Mouse (Mus musculus) stomach, embryonic 15.5 days (tissue): ENCODE measurements at regions not wholly inside any gene's neighbourhood (a gene's known extent, or its start where the extent isn't known, plus 50 kb on each side); places are given as distances from the start of the nearest gene placed in this dataset.

Experiments used
- ATAC-seq: fragments of 200-750 bp; cut with Nextera tagmentation; 2 replicates; pipeline ENCODE4 v1.8.0; 2017; ENCODE audit warnings: low read depth, moderate number of reproducible peaks, moderate TSS enrichment; ENCODE audit not compliant: insufficient read depth, low FRiP score
- H3K27ac ChIP-seq: fragments of 300-500 bp; sonication (generic); 2 replicates; pipeline ENCODE4 v1.5.1; 2015; ENCODE audit warnings: mild to moderate bottlenecking, inconsistent platforms
- H3K27me3 ChIP-seq: fragments of 300-500 bp; sonication (generic); replicated peaks from 2 replicates; pipeline ENCODE4 v1.6.1; 2015; ENCODE audit warnings: inconsistent platforms
- H3K36me3 ChIP-seq: fragments of 300-500 bp; sonication (generic); 2 replicates; pipeline ENCODE4 v1.6.1; 2015; ENCODE audit warnings: inconsistent platforms
- H3K4me1 ChIP-seq: fragments of 300-500 bp; sonication (generic); 2 replicates; pipeline ENCODE4 v1.6.1; 2015; ENCODE audit warnings: inconsistent platforms
- H3K4me2 ChIP-seq: fragments of 300-500 bp; sonication (generic); 2 replicates; pipeline ENCODE4 v1.6.1; 2015; ENCODE audit warnings: mild to moderate bottlenecking, inconsistent platforms
- H3K4me3 ChIP-seq: fragments of 300-500 bp; sonication (generic); replicated peaks from 2 replicates; pipeline ENCODE4 v1.5.1; 2015; ENCODE audit warnings: inconsistent platforms
- H3K9ac ChIP-seq: fragments of 300-500 bp; sonication (generic); 2 replicates; pipeline ENCODE4 v1.6.1; 2015; ENCODE audit warnings: inconsistent platforms
- H3K9me3 ChIP-seq: fragments of 300-500 bp; sonication (generic); 2 replicates; pipeline ENCODE4 v1.6.1; 2016; ENCODE audit warnings: inconsistent platforms
- WGBS: fragments of 180-500 bp; shearing (Covaris S2); methylation state at CpG from one replicate; pipeline ENCODE4 v1.1.7; 2015; 5-methylcytosine and 5-hydroxymethylcytosine counted together

DNA sequence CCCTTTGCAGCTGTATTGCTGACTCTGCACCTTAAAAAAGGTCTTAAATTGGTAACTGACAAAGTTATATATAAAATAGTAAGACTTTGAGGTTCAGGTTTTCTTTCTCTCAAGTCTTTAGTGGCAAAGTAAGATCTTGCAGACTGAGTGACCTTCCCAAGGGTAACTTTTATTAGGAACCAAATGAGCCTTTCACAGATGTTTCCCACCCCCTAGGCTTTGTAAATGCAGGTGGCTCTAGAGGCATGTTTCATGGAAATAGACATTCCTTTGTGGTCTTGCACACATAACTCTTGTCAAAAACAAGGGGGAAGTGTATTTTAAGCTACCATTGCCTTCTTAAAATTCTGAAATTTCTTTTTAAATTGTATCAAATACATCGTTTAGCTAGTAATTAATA, 1125.0 kb downstream of the D3Ertd751e start:
- Histone ChIP-seq H3K36me3 (no peaks in the 10 kb centered on the region), H3K4me3 (no peak overlapping the region), H3K27me3 (no peaks in the 10 kb centered on the region), H3K4me1 (no peaks in the 10 kb centered on the region), H3K27ac (no peak overlapping the region), H3K4me2 (no peak overlapping the region), H3K9me3 (no peaks in the 10 kb centered on the region), H3K9ac (no peak overlapping the region)
- no peak for ATAC-seq
- WGBS, result 95% methylated on average over 1 of the region's 1 CpGs

GRCm38 (mm10) chr3:42878972-42879371, 1136.6 kb downstream of the D3Ertd751e start:
- ATAC-seq, result no peak
- H3K36me3 ChIP-seq, result no peaks in the 10 kb centered on the region

DNA sequence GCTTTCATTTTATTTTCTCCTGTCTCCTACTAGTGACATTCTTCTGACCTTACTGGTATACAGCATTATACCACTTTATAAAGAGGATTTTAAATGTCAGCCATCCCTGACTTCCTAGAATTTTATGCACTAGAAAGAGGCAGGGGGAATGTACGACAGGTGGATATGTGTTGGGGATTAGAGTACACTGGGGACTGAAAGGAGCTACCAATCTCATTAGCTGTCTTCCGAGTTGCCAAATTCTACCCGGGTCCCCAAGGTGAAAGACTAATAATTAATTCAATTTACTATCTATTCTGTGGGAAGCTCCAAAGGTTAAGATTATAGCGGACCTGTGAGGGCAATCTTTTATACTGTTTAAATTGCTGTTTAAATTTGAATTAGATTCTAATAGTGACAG, 1142.1 kb downstream of the D3Ertd751e start:
- WGBS, result 74% methylated on average over 4 of the region's 4 CpGs
- H3K9ac ChIP-seq, result no peak overlapping the region
- no peaks in the 10 kb centered on the region for H3K27me3 ChIP-seq
- no peak for ATAC-seq
- H3K27ac ChIP-seq, result no peak overlapping the region
- no peaks in the 10 kb centered on the region for H3K9me3 ChIP-seq
- H3K4me1 ChIP-seq, result no peaks in the 10 kb centered on the region
- H3K36me3 ChIP-seq, result no peaks in the 10 kb centered on the region
- no peak overlapping the region for H3K4me2 ChIP-seq
- H3K4me3 ChIP-seq, result no peak overlapping the region

More at GRCm38 (mm10) chr3:42878972-42879371, 1136.6 kb downstream of the D3Ertd751e start:
- H3K27ac ChIP-seq, result no peak overlapping the region
- no peaks in the 10 kb centered on the region for H3K27me3 ChIP-seq
- no peak overlapping the region for H3K4me2 ChIP-seq
- no peaks in the 10 kb centered on the region for H3K9me3 ChIP-seq
- no peak overlapping the region for H3K4me3 ChIP-seq
- H3K4me1 ChIP-seq, result no peaks in the 10 kb centered on the region
- H3K9ac ChIP-seq, result no peak overlapping the region

DNA sequence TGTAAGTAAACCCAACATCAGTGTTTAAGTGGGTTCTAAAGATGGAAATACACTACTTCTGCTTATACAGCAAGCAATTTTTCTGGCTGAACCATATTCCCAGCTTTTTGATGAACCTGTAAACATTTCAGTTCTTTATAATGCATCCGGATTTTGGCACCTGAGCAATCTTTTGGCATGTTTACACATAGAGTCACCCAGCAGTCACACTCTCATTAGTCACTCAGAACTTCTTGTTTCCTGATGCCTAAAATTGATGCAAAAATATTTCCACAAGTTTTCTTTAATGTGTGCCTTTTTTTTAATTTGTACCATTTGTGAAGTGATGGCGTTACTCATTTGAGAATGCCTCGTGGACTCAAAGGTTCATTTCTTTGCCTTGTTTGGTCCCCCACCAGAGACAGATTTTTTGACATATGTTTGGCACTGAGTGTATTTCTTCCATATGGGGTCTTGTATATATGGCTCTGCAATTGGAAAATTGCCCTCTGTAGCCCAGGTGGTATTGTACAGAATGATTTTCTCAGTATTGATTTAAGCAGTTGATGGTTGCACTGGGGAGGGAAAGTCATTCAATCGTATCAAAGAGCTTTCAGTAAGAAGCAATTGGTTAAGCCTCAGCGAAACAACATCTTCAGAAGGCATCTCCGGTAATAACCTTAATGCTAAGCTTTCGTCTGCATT, 1149.7 kb downstream of the D3Ertd751e start:
- Histone ChIP-seq H3K4me1 (no peaks in the 10 kb centered on the region), H3K9ac (no peak overlapping the region), H3K9me3 (no peaks in the 10 kb centered on the region), H3K27me3 (no peaks in the 10 kb centered on the region), H3K4me2 (no peak overlapping the region), H3K4me3 (no peak overlapping the region), H3K36me3 (no peaks in the 10 kb centered on the region), H3K27ac (no peak overlapping the region)
- WGBS, result 85% methylated on average over 7 of the region's 7 CpGs
- no peak for ATAC-seq

GRCm38 (mm10) chr3:42895787-42896186, 1153.4 kb downstream of the D3Ertd751e start:
- H3K4me1 ChIP-seq, result no peaks in the 10 kb centered on the region
- no peaks in the 10 kb centered on the region for H3K27me3 ChIP-seq
- no peaks in the 10 kb centered on the region for H3K36me3 ChIP-seq
- H3K4me3 ChIP-seq, result no peak overlapping the region
- no peak overlapping the region for H3K4me2 ChIP-seq
- H3K9ac ChIP-seq, result no peak overlapping the region
- no peak overlapping the region for H3K27ac ChIP-seq
- no peak for ATAC-seq
- 50% methylated on average over 3 of the region's 3 CpGs for WGBS
- H3K9me3 ChIP-seq, result no peaks in the 10 kb centered on the region

- no peak overlapping the region for H3K4me2 ChIP-seq
- H3K4me1 ChIP-seq, result no peaks in the 10 kb centered on the region
- H3K4me3 ChIP-seq, result no peak overlapping the region
- no peaks in the 10 kb centered on the region for H3K36me3 ChIP-seq
- H3K27ac ChIP-seq, result no peak overlapping the region
- no peaks in the 10 kb centered on the region for H3K27me3 ChIP-seq
- ATAC-seq, result no peak
- no peak overlapping the region for H3K9ac ChIP-seq
- no peaks in the 10 kb centered on the region for H3K9me3 ChIP-seq
These were observed 1155.5 kb downstream of the D3Ertd751e start for GRCm38 (mm10) chr3:42897936-42898335.

DNA sequence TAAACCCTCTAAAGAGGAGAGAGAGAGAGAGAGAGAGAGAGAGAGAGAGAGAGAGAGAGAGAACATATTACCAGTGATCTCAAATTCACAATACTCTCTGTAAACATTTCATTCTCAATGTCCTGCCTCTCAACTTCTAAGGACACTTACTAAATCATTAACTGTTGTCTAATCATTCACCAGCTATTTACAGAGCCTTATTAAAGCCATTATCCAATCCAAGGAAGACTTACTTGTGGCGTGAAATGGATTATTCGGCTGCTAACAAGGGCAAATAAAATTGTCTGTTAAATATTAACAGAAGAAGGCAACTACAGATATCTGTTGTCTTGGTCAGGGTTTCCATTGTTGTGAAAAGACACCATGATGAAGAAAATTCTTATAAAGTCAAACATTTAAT, 1156.5 kb downstream of the D3Ertd751e start:
- no peak for ATAC-seq
- Histone ChIP-seq H3K4me3 (no peak overlapping the region), H3K9me3 (no peaks in the 10 kb centered on the region), H3K27ac (no peak overlapping the region), H3K36me3 (no peaks in the 10 kb centered on the region), H3K4me1 (no peaks in the 10 kb centered on the region), H3K9ac (no peak overlapping the region), H3K4me2 (no peak overlapping the region), H3K27me3 (no peaks in the 10 kb centered on the region)
- WGBS, result 72% methylated on average over 2 of the region's 2 CpGs

DNA sequence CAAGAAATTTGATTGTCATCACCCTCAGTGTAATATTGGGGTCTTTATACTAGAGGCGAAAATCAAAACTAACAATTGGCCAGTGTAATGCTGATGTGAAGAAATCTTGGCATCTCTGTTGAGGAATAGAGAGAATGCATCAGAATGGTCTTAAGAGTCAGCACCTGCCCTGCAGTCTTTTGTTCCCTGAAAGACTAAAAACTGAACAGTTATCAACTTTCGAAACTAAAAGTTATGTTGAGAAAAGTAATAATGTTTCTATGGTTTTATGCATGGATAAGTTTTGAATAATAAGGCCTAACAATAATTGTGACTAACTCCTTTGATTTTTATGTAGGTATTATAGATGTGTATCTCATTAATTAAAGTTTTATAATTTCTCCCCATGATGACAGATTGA, 1158.6 kb downstream of the D3Ertd751e start:
- H3K27me3 ChIP-seq, result no peaks in the 10 kb centered on the region
- no peak overlapping the region for H3K4me2 ChIP-seq
- H3K9me3 ChIP-seq, result no peaks in the 10 kb centered on the region
- no peak overlapping the region for H3K9ac ChIP-seq
- H3K4me1 ChIP-seq, result no peaks in the 10 kb centered on the region
- H3K27ac ChIP-seq, result no peak overlapping the region
- 90% methylated on average over 2 of the region's 2 CpGs for WGBS
- H3K36me3 ChIP-seq, result no peaks in the 10 kb centered on the region
- no peak overlapping the region for H3K4me3 ChIP-seq
- no peak for ATAC-seq

DNA sequence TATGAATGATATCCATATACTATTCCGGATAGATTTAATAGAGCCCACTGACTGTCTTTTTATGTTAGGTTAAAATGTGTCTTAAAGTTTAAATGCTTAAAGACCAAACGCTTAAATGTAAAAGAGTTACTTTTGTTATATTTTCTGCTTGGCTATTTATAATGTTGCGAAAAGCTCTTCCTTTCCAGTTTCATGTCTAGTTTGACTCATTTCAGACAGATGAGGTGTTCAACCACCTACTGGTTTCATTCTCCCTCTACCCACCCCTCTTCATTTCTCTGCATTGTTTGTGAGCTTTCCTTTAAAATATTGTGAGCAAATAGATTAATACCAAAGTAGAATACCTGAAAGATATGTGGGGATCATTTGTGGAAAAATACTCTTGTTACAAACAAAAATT, 1163.8 kb downstream of the D3Ertd751e start:
- WGBS, result 84% methylated on average over 3 of the region's 3 CpGs
- Histone ChIP-seq H3K4me1 (no peaks in the 10 kb centered on the region), H3K9ac (no peak overlapping the region), H3K4me2 (no peak overlapping the region), H3K27me3 (no peaks in the 10 kb centered on the region), H3K27ac (no peak overlapping the region), H3K4me3 (no peak overlapping the region), H3K9me3 (no peaks in the 10 kb centered on the region), H3K36me3 (no peaks in the 10 kb centered on the region)
- ATAC-seq, result no peak

GRCm38 (mm10) chr3:42908404-42908803, 1166.0 kb downstream of the D3Ertd751e start:
- H3K4me3 ChIP-seq, result no peak overlapping the region
- H3K27ac ChIP-seq, result no peak overlapping the region
- no peaks in the 10 kb centered on the region for H3K27me3 ChIP-seq
- H3K36me3 ChIP-seq, result no peaks in the 10 kb centered on the region
- H3K4me2 ChIP-seq, result no peak overlapping the region
- H3K4me1 ChIP-seq, result no peaks in the 10 kb centered on the region
- H3K9me3 ChIP-seq, result no peaks in the 10 kb centered on the region
- no peak overlapping the region for H3K9ac ChIP-seq
- no peak for ATAC-seq

DNA sequence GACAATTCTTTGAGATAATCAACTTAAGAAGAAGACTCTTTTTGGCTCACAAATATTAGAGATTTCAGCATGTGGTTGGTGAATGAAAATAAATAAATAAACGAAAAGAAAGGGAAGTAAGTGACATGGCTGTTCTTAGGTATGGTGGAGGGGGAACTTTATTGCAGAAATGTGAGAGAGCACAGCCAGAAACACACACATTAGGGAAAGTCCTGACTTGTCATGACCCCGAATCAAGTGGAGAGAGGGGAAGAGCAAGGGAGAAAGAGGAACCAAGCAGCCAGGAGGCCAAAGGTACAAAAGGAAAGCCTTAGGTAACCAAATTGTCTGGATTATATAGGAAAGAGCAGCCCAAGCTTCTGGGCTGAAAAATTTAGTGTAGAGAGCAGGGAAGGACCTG, 1172.7 kb downstream of the D3Ertd751e start:
- H3K4me1 ChIP-seq, result no peaks in the 10 kb centered on the region
- WGBS, result 65% methylated on average over 2 of the region's 2 CpGs
- ATAC-seq, result no peak
- no peaks in the 10 kb centered on the region for H3K9me3 ChIP-seq
- no peak overlapping the region for H3K27ac ChIP-seq
- H3K4me2 ChIP-seq, result no peak overlapping the region
- no peak overlapping the region for H3K4me3 ChIP-seq
- no peaks in the 10 kb centered on the region for H3K36me3 ChIP-seq
- no peak overlapping the region for H3K9ac ChIP-seq
- no peaks in the 10 kb centered on the region for H3K27me3 ChIP-seq

- no peak overlapping the region for H3K27ac ChIP-seq
- no peaks in the 10 kb centered on the region for H3K4me1 ChIP-seq
- ATAC-seq, result no peak
- 81% methylated on average over 1 of the region's 1 CpGs for WGBS
- no peak overlapping the region for H3K9ac ChIP-seq
- no peaks in the 10 kb centered on the region for H3K36me3 ChIP-seq
- no peaks in the 10 kb centered on the region for H3K27me3 ChIP-seq
- no peak overlapping the region for H3K4me2 ChIP-seq
- H3K4me3 ChIP-seq, result no peak overlapping the region
- H3K9me3 ChIP-seq, result no peaks in the 10 kb centered on the region
These were observed 1193.0 kb downstream of the D3Ertd751e start for GRCm38 (mm10) chr3:42935418-42935817.

- no peaks in the 10 kb centered on the region for H3K36me3 ChIP-seq
- no peaks in the 10 kb centered on the region for H3K9me3 ChIP-seq
- no peak for ATAC-seq
- H3K4me1 ChIP-seq, result no peaks in the 10 kb centered on the region
- H3K27me3 ChIP-seq, result no peaks in the 10 kb centered on the region
- H3K27ac ChIP-seq, result no peak overlapping the region
- H3K4me3 ChIP-seq, result no peak overlapping the region
- H3K4me2 ChIP-seq, result no peak overlapping the region
- 76% methylated on average over 2 of the region's 2 CpGs for WGBS
- no peak overlapping the region for H3K9ac ChIP-seq
These were observed 1234.7 kb downstream of the D3Ertd751e start for GRCm38 (mm10) chr3:42977066-42977465.
